Mouse (Mus musculus): ENCODE measurements at regions not wholly inside any gene's neighbourhood (a gene's known extent, or its start where the extent isn't known, plus 50 kb on each side); places are given as distances from the start of the nearest gene placed in this dataset.

DNA sequence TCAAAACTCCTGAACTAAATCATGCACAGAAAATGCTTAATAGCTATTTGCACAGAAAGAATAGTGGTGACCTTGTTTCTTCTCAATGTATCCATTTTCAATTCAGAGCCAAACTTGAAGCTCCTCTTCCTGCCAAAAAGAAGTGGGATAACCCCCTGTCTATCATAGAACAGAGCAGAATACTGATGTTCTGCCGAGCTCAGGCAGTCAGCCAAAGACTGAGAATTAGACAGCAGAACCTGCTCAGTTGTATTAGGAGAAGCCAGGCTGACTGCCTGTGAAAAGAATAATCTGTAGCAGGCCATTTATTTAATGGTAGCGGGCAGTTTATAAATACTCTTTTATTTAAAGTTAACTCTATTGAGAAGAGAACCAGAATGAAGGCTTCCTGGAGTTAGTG lies 68.1 kb upstream of the Grin3a start:
- peaks cover 4% of the 10 kb centered on the region; the same call in 1 of the 2 replicates for H3K4me1 ChIP-seq (ENCODE audit: insufficient read depth, low read length)
- H3K27me3 ChIP-seq (ENCODE audit: insufficient read depth, low read length): no peaks in the 10 kb centered on the region
- H3K27ac ChIP-seq: peak overlapping the region; percentile 62
- no peaks in the 10 kb centered on the region for H3K9me3 ChIP-seq (ENCODE audit: low read length)
- WGBS: 35% methylated on average over 2 of the region's 2 CpGs
- H3K4me3 ChIP-seq (ENCODE audit: low read length): no peak overlapping the region
- ATAC-seq (peak; percentile 93), DNase-seq (ENCODE audit: low spot score) (peak; percentile 88)
- TF ChIP-seq CTCF (IDR thresholded peaks at IDR 0.05; ENCODE audit: low read depth): no peak
- no peak overlapping the region for H3K4me2 ChIP-seq (ENCODE audit: low read depth, low read length)
- no peaks in the 10 kb centered on the region for H3K36me3 ChIP-seq (ENCODE audit: insufficient read depth, low read length)
- no peak overlapping the region for H3K9ac ChIP-seq (replicated peaks; ENCODE audit: low read length)

All from hindbrain, postnatal 0 days (tissue).